Mouse (Mus musculus): ENCODE results near the gene Gm10256. TPM values are rescaled to one million over a fixed set of nuclear protein-coding genes. Genes with fewer than 3 reads are reported as not detected.
"Not testable (repeated sequence)": the region's sequence is repeated elsewhere in the genome, so short reads cannot be mapped to it uniquely, and the experiment has no call there.

Gene Gm10256
- polyA plus RNA-seq (2015; fragmentation: Nextera tagmentation; extraction: Ambion mirVana), result not detected in 2 replicates

DNA sequence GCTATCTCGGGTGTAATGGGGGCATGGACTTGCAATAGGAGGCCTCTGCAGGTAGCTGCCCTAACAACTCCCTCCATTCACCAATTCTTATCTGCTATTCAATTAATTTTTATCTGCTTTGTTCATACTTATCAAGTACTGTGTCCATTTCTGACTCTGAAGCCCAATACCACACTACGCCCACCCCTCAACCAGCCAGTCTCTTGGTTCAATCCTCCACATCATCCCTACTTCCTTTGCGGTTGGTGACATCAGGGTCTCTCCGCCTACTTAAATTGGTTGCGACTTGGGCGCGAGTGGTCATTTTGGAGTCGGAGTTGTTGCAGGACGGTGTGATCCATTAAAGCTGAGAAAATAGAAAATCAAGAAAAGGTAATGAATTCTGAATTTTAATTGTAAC, at the start of gene Gm10256, which contains the start of gene Rbmy:
Gene Gm10256 (plus strand): TSS at position 320 of the 400 bp plus-strand sequence.
Gene Rbmy (plus strand): TSS at position 301 of the 400 bp plus-strand sequence.
- no CpG with 5 or more reads among the region's 9 CpGs for WGBS
- not testable (repeated sequence) for H3K36me3 ChIP-seq (ENCODE audit: control insufficient read depth, insufficient read depth, low read length)

DNA sequence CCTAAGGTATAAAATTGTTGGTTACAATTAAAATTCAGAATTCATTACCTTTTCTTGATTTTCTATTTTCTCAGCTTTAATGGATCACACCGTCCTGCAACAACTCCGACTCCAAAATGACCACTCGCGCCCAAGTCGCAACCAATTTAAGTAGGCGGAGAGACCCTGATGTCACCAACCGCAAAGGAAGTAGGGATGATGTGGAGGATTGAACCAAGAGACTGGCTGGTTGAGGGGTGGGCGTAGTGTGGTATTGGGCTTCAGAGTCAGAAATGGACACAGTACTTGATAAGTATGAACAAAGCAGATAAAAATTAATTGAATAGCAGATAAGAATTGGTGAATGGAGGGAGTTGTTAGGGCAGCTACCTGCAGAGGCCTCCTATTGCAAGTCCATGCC, 34.4 kb upstream of the Gm10256 start, which contains the start of gene Gm4064:
Gene Gm4064 (minus strand): TSS at position 101 of the 400 bp plus-strand sequence.
- not testable (repeated sequence) for H3K9me3 ChIP-seq (replicated peaks; ENCODE audit: control insufficient read depth, low read length); H3K36me3 ChIP-seq (ENCODE audit: control insufficient read depth, insufficient read depth, low read length); ATAC-seq (ENCODE audit: insufficient read depth, low FRiP score); H3K4me3 ChIP-seq (replicated peaks; ENCODE audit: low read length); H3K27me3 ChIP-seq (ENCODE audit: control insufficient read depth, insufficient read depth, low read length); H3K4me2 ChIP-seq (ENCODE audit: low read depth, low read length); H3K27ac ChIP-seq (ENCODE audit: low read length); H3K4me1 ChIP-seq (ENCODE audit: control insufficient read depth, insufficient read depth, low read length); H3K9ac ChIP-seq (ENCODE audit: low read length)
- no CpG with 5 or more reads among the region's 8 CpGs for WGBS

More for the DNA sequence above, at the start of gene Gm10256, which contains the start of gene Rbmy:
- H3K4me2 ChIP-seq (ENCODE audit: low read depth, low read length); H3K27ac ChIP-seq (ENCODE audit: low read length); H3K4me1 ChIP-seq (ENCODE audit: control insufficient read depth, insufficient read depth, low read length); H3K27me3 ChIP-seq (ENCODE audit: control insufficient read depth, insufficient read depth, low read length); ATAC-seq (ENCODE audit: insufficient read depth, low FRiP score); H3K4me3 ChIP-seq (replicated peaks; ENCODE audit: low read length); H3K9ac ChIP-seq (ENCODE audit: low read length); H3K9me3 ChIP-seq (replicated peaks; ENCODE audit: control insufficient read depth, low read length): not testable (repeated sequence)

DNA sequence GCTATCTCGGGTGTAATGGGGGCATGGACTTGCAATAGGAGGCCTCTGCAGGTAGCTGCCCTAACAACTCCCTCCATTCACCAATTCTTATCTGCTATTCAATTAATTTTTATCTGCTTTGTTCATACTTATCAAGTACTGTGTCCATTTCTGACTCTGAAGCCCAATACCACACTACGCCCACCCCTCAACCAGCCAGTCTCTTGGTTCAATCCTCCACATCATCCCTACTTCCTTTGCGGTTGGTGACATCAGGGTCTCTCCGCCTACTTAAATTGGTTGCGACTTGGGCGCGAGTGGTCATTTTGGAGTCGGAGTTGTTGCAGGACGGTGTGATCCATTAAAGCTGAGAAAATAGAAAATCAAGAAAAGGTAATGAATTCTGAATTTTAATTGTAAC, 70.2 kb downstream of the Gm10256 start, which contains the start of gene Gm10352:
Gene Gm10352 (plus strand): TSS at position 301 of the 400 bp plus-strand sequence.
- not testable (repeated sequence) for ATAC-seq (ENCODE audit: insufficient read depth, low FRiP score)

More for the DNA sequence above, 70.2 kb downstream of the Gm10256 start, which contains the start of gene Gm10352:
- H3K4me1 ChIP-seq (ENCODE audit: control insufficient read depth, insufficient read depth, low read length); H3K9me3 ChIP-seq (replicated peaks; ENCODE audit: control insufficient read depth, low read length); H3K36me3 ChIP-seq (ENCODE audit: control insufficient read depth, insufficient read depth, low read length); H3K4me2 ChIP-seq (ENCODE audit: low read depth, low read length); H3K9ac ChIP-seq (ENCODE audit: low read length); H3K27ac ChIP-seq (ENCODE audit: low read length); H3K27me3 ChIP-seq (ENCODE audit: control insufficient read depth, insufficient read depth, low read length); H3K4me3 ChIP-seq (replicated peaks; ENCODE audit: low read length): not testable (repeated sequence)
- WGBS, result no CpG with 5 or more reads among the region's 9 CpGs

Other genes with a start within 250 kb of the Gm10256 start
- not detected in 2 replicates for gene H2al2c, start 231.6 kb upstream of the Gm10256 start, polyA plus RNA-seq (2015; fragmentation: Nextera tagmentation; extraction: Ambion mirVana)
- gene Sry, start 167.0 kb upstream of the Gm10256 start, polyA plus RNA-seq (2015; fragmentation: Nextera tagmentation; extraction: Ambion mirVana), result not detected in 2 replicates
- not detected in 2 replicates for gene H2al2b, start 110.0 kb upstream of the Gm10256 start, polyA plus RNA-seq (2015; fragmentation: Nextera tagmentation; extraction: Ambion mirVana)
- gene Gm4064, start 34.5 kb upstream of the Gm10256 start, polyA plus RNA-seq (2015; fragmentation: Nextera tagmentation; extraction: Ambion mirVana), result not detected in 2 replicates
- not detected in 2 replicates for gene Rbmy, start within 50 bp of the Gm10256 start, polyA plus RNA-seq (2015; fragmentation: Nextera tagmentation; extraction: Ambion mirVana)
- gene Gm10352, start 70.3 kb downstream of the Gm10256 start, polyA plus RNA-seq (2015; fragmentation: Nextera tagmentation; extraction: Ambion mirVana), result not detected in 2 replicates
- not detected in 2 replicates for gene Gm29289, start 101.9 kb downstream of the Gm10256 start, polyA plus RNA-seq (2015; fragmentation: Nextera tagmentation; extraction: Ambion mirVana)

Data from stomach, embryonic 16.5 days (tissue).